Mouse (Mus musculus) adrenal gland, adult 8-10 months (tissue): ENCODE measurements around the gene Tcta. TPM values are rescaled to one million over a fixed set of nuclear protein-coding genes. Genes with fewer than 3 reads are reported as not detected.
A peak's percentile ranks its signal among the peaks of the same experiment; 100 is the strongest.
"Not testable (repeated sequence)": the region's sequence is repeated elsewhere in the genome, so short reads cannot be mapped to it uniquely, and the experiment has no call there.

Experiments
- DNase-seq: peaks from one replicate; pipeline ENCODE4 v3.0.0; 2022
- total RNA-seq, 4 experiments: library from RNA; stranded (reverse); gene quantifications; 2 replicates each; pipeline ENCODE4 v1.2.4; 2022

The Tcta gene
- total RNA-seq, 4 experiments from 2014 or later: 56.0 to 68.0 (median 62.2) TPM

GRCm38 (mm10) chr9:108308141-108308540 is 2.2 kb upstream of the Tcta start:
- DNase-seq: no peak

DNA sequence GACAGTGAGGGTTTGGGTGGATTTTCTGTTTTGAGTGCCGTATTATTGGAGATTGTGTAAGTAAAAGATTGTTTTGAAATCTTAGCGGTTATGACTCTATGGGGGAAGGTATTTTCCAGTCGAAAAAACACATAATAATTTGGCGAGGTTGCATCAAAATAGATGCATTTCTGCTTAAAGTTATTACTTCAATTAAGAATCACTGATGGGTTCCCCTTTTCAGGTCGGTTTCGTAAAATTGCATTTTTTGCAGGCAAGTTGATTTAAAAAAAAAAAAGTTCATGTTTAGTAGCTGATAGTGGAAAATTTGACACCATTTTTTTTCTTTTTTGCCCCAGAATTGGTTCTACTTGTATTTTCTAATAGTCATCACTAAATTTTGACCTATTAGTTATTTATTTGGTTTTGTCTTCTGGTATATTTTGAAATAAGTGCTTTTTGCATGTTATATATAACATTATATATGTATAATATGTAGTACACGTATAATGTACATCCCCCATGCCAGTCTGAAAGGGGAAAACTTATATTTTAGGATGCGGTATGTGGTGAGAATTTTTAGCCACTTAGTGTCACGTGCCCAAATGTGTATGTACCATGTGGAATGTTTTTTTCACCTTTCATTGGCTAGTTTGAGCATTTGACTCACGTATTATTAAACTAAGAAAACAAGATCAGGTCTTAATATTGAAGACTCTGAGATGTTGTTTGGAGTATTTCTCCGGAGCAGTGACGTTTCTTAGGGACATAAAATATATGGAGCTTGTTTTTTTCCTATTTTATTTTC is 1.3 kb upstream of the Tcta start:
- no peak for DNase-seq

DNA sequence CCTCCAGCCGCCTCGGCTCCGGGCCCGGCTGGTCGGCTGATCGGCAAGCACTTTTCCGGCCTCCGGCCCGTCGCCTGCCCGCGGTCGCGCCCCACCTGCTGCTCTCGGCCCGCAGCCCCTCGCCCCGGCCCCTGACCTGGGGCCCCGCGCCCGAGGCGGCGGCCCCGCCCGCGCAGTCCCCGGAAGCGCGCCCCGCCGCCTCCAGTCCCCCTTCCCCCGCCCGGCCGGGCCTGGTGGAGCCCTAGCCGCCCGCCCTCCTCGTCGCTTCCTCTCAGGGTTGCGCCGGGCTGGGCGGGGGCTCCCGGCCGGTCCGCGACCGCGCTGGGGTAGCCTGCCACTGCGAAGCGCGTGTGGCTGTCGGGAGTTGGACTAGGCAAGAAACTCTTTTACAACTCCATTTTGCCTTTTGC is 616 bp upstream of the Tcta start:
- peak; percentile 68 for DNase-seq

DNA sequence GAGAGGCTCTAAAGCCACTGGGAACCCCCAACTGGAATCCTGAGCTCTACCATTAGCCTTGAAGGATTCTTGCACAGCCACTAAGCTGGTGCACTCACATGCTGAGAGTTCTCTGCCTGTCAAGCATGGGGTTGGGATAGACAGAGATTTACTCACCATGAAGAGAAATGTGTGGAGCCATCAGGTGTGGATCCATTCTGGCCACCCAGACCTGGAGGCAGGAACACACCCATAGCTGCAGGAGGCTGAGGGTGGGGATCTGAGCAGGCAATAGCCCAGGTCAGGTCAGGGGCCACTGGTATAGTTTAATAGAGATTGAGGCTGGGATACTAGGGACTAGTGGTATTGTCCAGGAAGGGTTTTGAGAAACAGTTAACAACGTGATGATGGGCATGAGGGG is 790 bp downstream of the Tcta start:
- peak; percentile 38 for DNase-seq

- DNase-seq: no peak
Observed at GRCm38 (mm10) chr9:108304716-108305115, 1.2 kb downstream of the Tcta start.

- DNase-seq: no peak
Observed at GRCm38 (mm10) chr9:108301853-108302252, 4.1 kb downstream of the Tcta start.

- no peak for DNase-seq
Observed at GRCm38 (mm10) chr9:108296453-108297355, 9.3 kb downstream of the Tcta start, which contains the start of gene Amt. Gene Amt, plus strand, starts transcription at chr9:108296853.

GRCm38 (mm10) chr9:108290773-108291172 is 15.2 kb downstream of the Tcta start:
- DNase-seq: no peak

DNA sequence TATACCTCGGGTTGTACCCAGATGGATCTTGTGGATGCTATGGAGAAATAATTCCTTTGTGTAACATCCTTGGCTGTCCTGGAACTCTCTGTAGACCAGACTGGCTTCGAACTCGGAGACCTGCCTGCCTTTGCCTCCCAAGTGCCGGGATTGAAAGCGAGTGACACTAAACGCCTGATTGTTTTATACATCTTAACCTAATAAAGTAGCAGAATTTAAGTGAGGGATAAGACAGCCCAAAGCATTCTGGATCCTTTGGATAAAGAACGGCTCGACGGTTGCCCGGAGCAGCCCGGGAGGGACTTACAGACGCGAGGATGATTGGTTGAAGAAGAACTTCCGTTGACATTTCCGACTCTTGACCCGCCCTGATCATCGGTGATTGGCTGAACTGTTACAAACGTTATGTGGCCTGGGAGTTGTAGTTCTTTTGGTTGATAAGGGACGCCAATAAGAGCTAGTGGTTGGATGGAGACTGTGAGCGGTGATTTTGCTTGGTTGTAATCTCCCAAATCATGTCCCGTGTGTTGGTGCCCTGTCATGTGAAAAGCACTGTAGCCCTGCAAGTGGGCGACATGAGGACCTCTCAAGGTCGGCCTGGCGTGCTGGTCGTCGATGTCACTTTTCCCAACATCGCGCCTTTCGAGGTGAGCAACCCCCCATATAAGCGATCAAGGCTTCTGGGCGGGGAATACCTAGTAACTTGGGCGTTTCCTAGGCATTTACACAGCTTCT is 15.8 kb downstream of the Tcta start, which contains the start of gene Nicn1:
Nicn1 (plus strand) TSS at position 414 of the 735 bp plus-strand sequence.
- peak; percentile 93 for DNase-seq

GRCm38 (mm10) chr9:108289347-108289746 is 16.6 kb downstream of the Tcta start:
- DNase-seq: no peak

DNA sequence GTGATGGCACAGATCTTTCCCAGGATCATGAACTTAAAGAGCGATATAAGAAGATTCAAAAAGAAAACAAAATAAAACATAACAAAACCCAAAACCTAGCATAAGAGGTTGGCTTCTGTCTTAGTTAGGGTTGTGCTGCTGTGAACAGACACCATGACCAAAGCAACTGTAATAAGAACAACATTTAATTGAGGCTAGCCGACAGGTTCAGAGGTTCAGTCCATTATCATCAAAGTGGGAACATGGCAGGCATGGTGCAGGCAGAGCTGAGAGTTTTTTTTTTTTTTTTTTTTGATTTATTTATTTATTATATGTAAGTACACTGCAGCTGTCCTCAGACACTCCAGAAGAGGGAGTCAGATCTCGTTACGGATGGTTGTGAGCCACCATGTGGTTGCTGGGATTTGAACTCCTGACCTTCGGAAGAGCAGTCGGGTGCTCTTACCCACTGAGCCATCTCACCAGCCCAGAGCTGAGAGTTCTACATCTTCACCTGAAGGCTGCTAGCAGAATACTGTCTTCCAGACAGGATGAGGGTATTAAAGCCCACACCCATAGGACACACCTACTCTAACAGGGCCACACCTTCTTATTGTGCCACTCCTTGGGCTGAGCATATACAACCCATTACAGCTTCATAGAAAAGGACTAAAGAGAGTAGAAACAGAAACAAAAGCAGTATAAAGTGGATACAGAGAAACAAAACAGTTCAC is 18.3 kb downstream of the Tcta start:
- DNase-seq: not testable (repeated sequence)

- no peak for DNase-seq
Observed at GRCm38 (mm10) chr9:108284410-108284809, 21.6 kb downstream of the Tcta start.

- peak; percentile 58 for DNase-seq
Observed at GRCm38 (mm10) chr9:108280071-108280828, 25.7 kb downstream of the Tcta start.

DNA sequence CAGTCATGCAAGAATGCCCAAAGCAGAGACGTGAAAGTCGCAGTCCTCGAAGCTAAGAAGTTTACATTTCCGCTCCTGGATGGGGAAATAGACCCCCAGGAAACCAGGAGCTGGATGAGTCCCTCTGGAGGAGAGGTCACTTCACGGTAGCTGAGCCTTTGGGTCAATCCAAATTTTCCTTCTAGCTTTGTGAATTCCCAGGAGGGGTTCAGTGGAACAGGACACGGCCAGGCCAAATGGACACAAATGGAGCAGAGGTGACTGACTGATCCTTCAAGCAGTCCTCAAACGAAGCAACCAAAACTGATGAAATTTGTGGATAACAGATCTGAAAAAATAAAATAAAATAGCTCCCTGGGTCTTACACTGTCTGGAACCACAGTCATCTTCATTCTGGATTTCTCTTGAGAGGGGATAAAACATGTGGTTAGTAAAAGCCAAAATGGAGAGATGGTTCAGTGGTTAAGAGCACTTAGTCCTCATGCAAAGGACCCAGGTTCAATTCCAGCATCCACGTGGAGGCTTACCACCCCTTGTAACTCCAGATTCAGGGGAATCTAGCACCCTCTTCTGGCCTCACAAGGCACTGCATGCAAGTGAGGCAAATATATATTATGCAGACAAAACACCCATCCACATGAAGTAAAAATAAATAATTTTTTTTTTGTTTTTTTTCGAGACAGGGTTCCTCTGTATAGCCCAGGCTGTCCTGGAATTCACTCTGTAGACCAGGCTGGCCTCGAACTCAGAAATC is 27.1 kb downstream of the Tcta start:
- DNase-seq: no peak

DNA sequence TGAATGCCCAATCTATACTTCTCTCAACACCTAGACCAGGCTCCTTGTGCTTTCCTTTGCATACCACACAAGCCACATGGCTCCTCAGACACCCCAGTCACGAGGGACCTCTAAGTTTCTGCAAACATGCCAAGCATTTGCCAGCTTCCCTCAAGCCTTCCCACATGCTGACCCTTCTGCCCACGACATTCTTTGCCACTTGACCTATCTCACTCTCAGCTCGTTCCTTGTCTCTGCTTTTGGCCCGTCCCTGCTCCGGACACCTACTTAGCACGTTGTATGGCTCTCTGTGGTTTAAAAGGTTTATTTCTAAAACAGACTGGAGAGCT is 30.7 kb downstream of the Tcta start:
- no peak for DNase-seq

- peak; percentile 77 for DNase-seq
Observed at GRCm38 (mm10) chr9:108274476-108275330, 31.3 kb downstream of the Tcta start.

DNA sequence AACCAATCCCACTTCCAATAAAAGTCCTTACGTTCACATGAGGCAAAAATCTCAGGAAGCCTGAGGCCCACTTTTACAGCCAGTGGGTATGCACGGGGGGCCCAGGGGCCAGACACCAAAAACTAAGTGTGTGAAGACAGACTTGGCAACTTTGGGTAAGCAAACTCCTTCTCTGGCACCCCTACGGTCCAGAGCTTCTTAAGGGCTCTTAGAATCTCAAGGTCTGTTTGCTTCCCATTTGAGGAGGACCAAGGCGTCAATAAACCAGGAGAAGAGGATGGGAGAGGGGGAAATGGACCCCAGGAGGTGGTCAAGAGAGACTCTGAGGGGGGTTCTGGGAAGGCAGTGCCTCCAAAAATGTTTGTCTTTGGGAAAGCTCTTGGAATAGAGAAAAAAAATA is 32.5 kb downstream of the Tcta start:
- DNase-seq: no peak

GRCm38 (mm10) chr9:108272691-108273090 is 33.3 kb downstream of the Tcta start:
- no peak for DNase-seq

DNA sequence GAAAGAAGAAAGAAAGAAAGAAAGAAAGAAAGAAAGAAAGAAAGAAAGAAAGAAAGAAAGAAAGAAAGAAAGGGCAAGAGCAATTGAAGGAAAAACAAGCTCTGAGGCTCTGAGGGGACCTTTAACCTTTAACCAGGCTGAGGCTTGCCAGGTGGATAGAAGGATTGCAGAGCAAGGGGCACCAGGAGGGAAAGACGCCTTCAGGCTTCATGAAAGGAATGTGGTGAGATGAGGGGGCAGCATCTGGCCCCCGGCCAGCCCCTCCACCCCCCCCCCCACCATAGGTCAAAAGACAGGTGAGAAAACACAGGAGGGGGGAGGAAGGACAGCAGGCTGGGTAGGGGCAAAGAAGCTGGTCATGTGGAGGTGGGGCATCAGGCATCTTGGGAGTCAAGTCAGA is 34.0 kb downstream of the Tcta start:
- no peak for DNase-seq

DNA sequence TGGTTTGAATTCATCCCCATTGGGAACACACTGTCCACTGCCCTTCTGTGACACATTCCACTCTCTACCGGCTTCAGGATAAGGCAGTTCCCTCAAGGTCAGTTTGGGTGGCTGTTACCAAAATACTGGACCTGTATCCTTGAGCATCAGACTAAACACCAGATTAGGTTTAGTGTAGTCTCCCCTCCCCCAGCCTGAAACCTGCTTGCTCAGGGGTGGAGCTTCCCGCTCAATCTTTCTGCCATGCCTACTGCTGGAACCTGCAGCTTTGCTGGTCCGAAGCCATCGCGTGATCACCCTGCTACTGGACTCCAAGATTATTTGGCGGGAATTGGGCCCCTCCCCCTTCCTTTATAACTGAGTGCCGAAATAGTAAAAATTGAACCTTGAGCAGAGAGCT is 37.3 kb downstream of the Tcta start:
- not testable (repeated sequence) for DNase-seq
